Mouse (Mus musculus) neutrophil, adult 5-6 weeks (primary cell): Measurements from ENCODE around the gene Ndufs8. TPM values are rescaled to one million over a fixed set of nuclear protein-coding genes. Genes with fewer than 3 reads are reported as not detected.

Source experiments
- ATAC-seq: fragments of 151-379, 151-347 bp; 2 replicates; pipeline ENCODE4 v1.8.0; 2017; ENCODE audit warnings: mild to moderate bottlenecking, moderate TSS enrichment; ENCODE audit not compliant: insufficient number of reproducible peaks, poor library complexity, low FRiP score, severe bottlenecking; ENCODE audit errors: extremely low read depth
- total RNA-seq: library from RNA; stranded (forward); fragments of 200-1000 nt; gene quantifications from 2 replicates; pipeline ENCODE4 v1.2.3, GENCODE M21; 2017

Gene Ndufs8
- total RNA-seq, 1 experiment from 2014 or later = 34.7 TPM

DNA sequence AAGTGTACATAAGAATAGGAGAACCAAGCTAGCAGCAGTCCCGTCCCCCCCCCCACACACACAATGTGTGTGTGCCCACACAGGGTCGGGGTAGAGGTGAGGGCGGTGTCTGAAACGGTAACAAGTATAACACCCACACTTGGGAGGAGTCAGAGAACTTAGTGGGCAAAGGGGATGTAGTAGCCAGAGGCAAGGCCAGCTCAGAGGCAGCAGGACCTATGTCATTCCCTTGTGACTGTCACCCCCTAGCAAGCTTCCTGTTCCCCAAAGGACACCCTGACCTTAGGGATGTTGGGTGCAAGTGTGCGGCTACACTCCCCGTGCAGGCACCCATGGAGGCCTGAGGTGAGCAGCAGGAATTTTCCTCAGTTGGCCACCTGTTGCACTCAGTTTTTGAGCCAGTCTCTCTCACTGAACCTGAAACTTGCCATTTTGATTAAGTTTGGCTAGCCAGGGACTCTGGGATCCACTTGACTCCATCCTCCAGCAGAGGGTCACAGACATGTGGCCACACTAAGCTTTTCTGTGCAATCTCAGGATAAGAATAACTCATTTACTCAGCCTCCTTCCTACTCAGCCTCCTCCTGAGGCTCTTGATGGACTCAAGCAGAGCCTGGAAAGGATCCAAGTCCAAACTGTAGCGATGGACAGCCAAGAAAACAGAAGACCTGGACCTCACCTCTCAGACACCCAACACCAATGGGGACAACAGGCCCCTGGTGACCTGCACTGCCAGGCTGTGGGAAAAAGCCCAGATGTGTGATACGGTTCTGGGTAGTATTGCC lies 4.5 kb downstream of the Ndufs8 start:
- no peak for ATAC-seq

GRCm38 (mm10) chr19:3906795-3907786 lies 5.5 kb downstream of the Ndufs8 start, which contains the start of gene Tcirg1:
Tcirg1 (minus strand) TSS chr19:3907133.
- peak; percentile 57 for ATAC-seq

DNA sequence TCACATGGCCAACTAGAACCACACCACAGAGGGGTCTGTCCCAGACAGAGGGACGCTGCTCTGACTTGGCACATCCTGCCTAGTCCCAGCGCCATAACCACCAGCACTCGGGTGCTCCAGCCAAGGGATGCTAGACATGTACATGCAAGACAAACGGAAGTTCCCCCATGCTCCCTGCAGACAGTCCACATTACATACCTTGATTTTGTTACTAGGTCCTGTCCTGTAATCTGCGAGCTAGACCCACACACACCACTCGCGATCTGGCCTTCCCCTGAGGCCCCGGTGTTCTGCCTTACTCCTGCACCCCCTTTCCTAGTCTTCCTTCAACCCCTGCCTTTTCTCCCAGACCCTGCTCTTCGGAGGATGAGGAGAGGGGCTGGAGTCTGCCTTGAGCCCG lies 6.2 kb downstream of the Ndufs8 start:
- ATAC-seq = 0 out of 2 replicates have a peak, but pooled peaks have one; percentile 13

- ATAC-seq = peak; percentile 27; the same call in 1 of the 2 replicates
Observed at GRCm38 (mm10) chr19:3905261-3905969, 7.2 kb downstream of the Ndufs8 start.

DNA sequence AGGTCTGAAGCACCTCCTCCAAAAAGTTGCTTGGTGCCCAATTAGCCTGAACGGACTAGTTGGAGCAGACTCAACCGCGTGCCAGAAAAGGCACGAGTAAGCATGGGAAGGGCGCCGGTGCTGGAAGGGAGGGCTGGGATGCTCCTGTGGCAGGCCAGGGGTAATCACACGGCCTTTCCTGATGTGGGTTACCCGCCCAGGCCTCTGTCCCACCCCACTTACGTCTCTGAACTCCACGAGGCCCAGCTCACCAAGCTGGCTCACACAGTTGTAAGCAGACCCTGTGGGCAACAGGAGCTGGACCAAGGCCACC lies 8.3 kb downstream of the Ndufs8 start:
- ATAC-seq = no peak

DNA sequence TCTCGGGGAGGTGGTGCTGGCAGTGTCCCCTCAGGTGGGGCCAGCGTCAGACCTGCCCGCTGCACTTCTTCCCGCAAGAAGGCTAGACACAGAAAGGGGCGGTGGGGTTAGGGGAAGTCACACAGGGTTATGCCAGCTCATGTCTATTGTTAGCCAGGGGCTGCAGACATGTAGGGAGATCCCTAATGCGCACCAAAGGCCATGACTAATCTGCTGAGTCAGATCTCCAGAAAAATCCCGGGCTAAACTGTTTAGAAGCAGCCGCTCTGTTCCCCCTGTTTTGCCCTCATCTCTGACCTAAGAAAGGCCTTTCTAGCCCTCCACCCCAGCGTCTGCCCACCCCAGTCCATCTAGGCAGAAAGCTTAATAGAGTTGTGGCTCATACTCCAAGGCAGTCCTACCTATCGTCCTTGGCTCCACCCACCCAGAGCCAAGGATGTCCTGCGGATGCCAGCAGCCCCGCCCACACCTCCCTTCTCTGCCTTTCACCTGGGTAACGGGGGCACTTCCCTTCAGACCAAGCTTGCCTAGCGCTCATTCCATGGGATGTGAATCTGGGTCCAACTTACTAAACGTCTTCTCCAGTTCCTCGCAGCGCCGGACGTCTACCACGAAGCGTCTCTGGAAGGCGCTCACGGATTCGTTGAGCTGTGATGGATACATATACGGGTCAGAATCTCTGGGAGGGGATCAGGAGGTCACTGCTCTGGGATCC lies 8.8 kb downstream of the Ndufs8 start:
- ATAC-seq = no peak

- ATAC-seq = no peak
Observed at GRCm38 (mm10) chr19:3902966-3903365, 9.6 kb downstream of the Ndufs8 start.

DNA sequence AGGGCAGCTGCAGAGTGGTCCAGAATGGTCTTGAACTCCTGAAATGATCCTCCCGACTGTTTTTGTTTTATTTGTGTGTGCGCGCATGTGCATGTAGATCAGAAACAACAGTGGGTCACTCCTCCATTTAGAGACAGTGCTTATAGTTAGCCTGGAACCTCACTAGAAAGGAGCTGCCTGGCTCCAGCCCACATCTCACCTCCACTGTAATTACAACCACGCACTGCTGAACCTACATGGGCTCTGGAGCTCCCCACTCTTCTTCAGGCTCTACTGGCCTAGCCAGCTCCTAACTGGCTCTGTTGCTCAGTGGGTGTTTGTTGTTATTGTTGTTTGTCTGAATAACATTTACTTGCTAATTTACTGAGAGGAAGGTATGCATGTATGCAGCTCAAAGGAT lies 13.0 kb downstream of the Ndufs8 start:
- ATAC-seq = no peak

DNA sequence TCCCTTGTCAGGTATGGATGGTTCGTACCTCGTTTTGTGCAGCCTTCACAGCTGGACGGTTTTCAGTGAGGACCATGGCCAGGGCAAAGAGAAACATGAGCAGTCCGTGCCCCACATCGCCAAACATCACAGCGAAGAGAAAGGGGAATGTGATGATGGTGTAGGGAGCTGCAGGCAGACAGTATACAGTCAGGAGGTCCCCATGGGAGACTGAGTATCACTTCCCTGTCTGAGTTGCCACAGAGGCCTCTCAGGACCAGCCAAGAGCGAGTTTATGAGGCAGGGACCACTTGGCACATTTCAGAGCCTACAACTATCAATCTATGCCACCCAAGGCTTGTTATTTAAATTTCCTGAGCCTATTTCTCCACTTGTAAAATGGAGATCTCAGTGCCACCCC lies 13.6 kb downstream of the Ndufs8 start:
- peak; percentile 51 for ATAC-seq

GRCm38 (mm10) chr19:3897557-3897956 lies 15.0 kb downstream of the Ndufs8 start:
- ATAC-seq = no peak

GRCm38 (mm10) chr19:3896208-3896607 lies 16.4 kb downstream of the Ndufs8 start:
- ATAC-seq = no peak

GRCm38 (mm10) chr19:3895171-3895631 lies 17.4 kb downstream of the Ndufs8 start:
- no peak for ATAC-seq

DNA sequence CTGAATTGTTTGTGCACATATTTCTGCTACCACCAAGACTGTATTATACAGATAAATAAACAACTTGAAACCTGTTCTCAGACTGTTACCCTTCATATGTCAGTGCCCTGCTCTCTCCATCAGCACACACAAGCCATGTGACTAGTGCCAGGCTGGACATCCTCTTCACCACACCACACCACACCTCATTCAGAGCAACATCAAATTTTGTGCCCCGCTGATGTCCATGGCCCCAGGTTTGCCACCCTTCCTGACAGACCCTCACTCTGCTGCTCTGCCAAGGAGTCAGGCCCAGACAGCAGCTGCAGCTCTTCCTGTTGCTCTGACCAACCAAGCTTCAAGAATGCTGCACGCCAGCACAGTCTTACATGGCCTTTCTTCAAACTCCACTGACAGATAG lies 18.3 kb downstream of the Ndufs8 start:
- ATAC-seq = no peak

DNA sequence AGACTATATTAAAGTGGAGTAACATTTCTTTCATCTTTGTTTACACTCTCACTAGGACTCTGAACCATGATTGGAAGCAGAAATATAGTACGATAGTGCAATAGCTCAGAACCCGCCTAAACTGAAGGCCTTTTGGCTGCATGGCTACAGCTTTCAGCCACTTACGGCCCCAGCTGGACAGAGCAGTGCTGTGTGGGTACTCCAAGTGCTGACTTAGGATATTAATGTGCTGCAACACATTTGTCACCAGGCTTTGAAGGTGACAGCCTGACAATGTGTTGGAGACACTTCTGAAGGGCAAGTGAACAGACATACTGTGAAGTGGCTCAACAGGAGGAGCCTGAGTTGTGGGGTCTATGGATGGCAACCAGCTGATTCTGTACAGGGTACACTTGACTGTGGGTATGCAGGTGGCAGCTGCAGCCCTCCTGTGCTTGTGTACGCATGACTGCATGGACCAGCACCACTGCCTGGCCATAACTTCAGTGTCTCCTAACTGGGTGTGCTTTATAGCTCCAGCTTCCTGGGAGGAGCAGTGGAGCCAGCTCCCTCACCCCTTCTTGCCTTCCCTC lies 18.9 kb downstream of the Ndufs8 start:
- ATAC-seq = no peak

DNA sequence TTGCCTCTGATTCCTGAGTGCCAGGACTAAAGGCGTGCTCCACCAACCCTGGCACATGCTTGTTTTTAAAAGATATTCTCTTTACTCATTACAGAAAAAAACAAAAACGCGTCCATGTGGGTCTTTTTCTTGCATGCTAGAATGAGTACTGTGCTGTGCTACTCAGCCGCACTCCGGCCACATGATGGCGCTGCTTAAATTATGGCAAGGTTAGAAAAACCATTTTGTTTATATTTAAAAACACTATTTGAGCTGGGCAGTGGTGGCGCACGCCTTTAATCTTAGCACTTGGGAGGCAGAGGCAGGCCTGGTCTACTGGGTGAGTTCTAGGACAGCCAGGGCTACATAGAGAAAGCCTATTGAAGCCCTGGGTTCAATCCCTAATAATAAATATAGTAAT lies 22.4 kb downstream of the Ndufs8 start:
- no peak for ATAC-seq

DNA sequence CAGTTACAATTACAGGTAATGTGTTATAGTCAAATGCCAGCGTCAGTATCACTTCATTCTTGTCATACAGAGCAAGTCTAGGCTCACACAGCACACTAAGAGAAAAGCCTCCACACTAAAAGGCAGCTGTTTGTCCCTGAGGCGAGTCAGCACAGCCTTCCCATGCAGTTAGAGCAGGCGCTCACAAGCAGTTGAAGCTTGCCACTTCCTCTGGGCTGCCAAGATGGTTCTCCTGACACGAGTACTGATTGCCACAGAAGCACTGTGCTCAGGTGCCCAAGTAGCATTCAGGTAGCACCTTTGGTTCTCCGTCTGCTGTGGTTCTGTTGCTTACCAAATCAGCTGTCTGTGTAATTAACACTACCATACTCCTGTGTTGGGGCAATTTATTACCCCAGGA lies 23.5 kb downstream of the Ndufs8 start:
- no peak for ATAC-seq

DNA sequence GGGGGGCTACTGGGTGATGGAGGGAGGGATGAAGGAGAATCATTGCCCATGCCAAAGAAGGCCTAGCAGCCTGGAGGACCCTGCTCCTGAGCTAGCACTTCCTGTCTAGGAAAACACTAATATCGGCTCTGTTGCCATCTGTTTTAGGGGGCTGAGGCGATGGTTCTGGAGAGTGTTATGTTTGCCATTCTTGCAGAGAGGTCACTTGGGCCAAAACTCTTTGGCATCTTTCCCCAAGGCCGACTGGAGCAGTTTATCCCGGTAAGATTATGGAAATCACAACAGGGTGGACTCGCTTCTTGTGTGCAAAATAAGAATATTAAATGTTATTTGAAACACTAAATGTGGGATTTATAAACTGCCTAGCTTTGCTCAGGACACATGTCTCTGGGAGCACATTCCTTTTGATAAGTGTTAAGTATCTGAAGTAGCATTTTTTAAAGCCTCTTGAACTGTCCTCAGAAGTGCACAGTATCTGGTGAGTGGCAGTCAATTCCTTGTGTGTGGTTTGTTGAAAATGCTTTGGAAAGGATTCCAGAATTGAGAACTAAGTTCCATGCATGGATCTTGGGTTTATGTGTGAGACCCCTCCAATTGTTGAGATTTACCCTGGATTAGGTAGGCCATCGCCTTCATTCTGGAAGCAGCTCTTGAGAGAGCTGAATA lies 28.1 kb downstream of the Ndufs8 start:
- no peak for ATAC-seq

DNA sequence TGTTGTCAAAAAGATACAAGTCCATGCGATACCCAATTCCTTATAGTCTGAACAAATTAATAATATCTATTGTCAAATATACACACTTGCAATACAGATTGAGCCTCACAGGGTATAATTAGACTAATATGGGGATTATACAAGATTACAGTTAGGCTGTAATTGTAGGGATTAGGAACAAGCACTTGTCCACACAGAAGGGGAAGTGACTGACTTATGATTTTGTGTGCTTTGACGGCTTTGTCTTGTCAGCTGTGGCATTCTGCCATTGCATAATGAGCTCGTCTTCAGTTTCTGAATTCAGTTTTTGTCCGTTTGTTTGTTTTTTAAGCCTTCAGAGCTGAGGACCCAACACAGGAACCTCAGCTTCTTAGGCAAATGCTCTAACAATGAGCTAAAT lies 30.4 kb downstream of the Ndufs8 start:
- ATAC-seq = no peak
